Mouse (Mus musculus): Measurements from ENCODE around the gene Psmb7.

The Psmb7 gene

GRCm38 (mm10) chr2:38584514-38585378 lies 59.1 kb downstream of the Psmb7 start:
- CTCF ChIA-PET: interaction anchor here (0.6 to 1.6 kb wide), 14 partner anchors 13 to 155 kb away, joined by 3 to 9 read pairs (median 4); no protein-coding TSS in a partner anchor

GRCm38 (mm10) chr2:38583982-38584381 lies 59.9 kb downstream of the Psmb7 start:
- ChIA-PET CTCF (interaction anchor here (0.5 to 1.6 kb wide), 6 partner anchors 14 to 154 kb away, joined by 3 to 9 read pairs (median 4); no protein-coding TSS in a partner anchor), POLR2A (interaction anchor here in 3 of 4 experiments (0.5 to 2.8 kb wide), 16 partner anchors 9 to 141 kb away, joined by 3 to 11 read pairs (median 3); no protein-coding TSS in a partner anchor)

More at GRCm38 (mm10) chr2:38584514-38585378, 59.1 kb downstream of the Psmb7 start:
- POLR2A ChIA-PET: interaction anchor here in 3 of 4 experiments (0.5 to 2.8 kb wide), 25 partner anchors 10 to 209 kb away, joined by 3 to 11 read pairs (median 4); no protein-coding TSS in a partner anchor

- POLR2A ChIA-PET: interaction anchor here in 2 of 4 experiments (1.4 to 2.8 kb wide), 3 partner anchors 12 to 44 kb away, joined by 6 to 13 read pairs (median 7); no protein-coding TSS in a partner anchor
- CTCF ChIA-PET: interaction anchor here in 3 of 4 experiments (0.6 to 2.4 kb wide), 4 partner anchors 18 to 217 kb away, joined by 3 to 9 read pairs (median 6); no protein-coding TSS in a partner anchor
Observed at GRCm38 (mm10) chr2:38579528-38579927, 64.4 kb downstream of the Psmb7 start.

GRCm38 (mm10) chr2:38578602-38579521 lies 65.0 kb downstream of the Psmb7 start:
- ChIA-PET POLR2A (interaction anchor here in 3 of 4 experiments (1.0 to 2.8 kb wide), 9 partner anchors 10 to 111 kb away, joined by 3 to 13 read pairs (median 4); no protein-coding TSS in a partner anchor), CTCF (interaction anchor here in 3 of 4 experiments (0.6 to 2.4 kb wide), 10 partner anchors 11 to 419 kb away, joined by 3 to 9 read pairs (median 4); no protein-coding TSS in a partner anchor)

GRCm38 (mm10) chr2:38574697-38575096 lies 69.2 kb downstream of the Psmb7 start:
- POLR2A ChIA-PET: interaction anchor here in 3 of 4 experiments (1.0 to 1.5 kb wide), 7 partner anchors 8 to 39 kb away, joined by 3 to 8 read pairs (median 4); no protein-coding TSS in a partner anchor
- CTCF ChIA-PET: interaction anchor here in 1 of 4 experiments (0.5 kb wide), 1 partner anchor 140 kb away, joined by 3 read pairs; no protein-coding TSS in a partner anchor

GRCm38 (mm10) chr2:38571971-38572601 lies 71.8 kb downstream of the Psmb7 start:
- ChIA-PET POLR2A (interaction anchor here in 2 of 4 experiments (0.6 to 1.8 kb wide), 6 partner anchors 9 to 148 kb away, joined by 3 to 4 read pairs (median 3); no protein-coding TSS in a partner anchor), CTCF (no interaction called here)

GRCm38 (mm10) chr2:38562596-38562995 lies 81.3 kb downstream of the Psmb7 start:
- ChIA-PET POLR2A (interaction anchor here in 1 of 4 experiments (1.0 to 1.8 kb wide), 4 partner anchors 9 to 35 kb away, joined by 3 to 4 read pairs (median 4); no protein-coding TSS in a partner anchor), CTCF (no interaction called here)

- CTCF ChIA-PET: interaction anchor here in 3 of 4 experiments (0.7 to 1.3 kb wide), 4 partner anchors 23 to 130 kb away, joined by 3 to 5 read pairs (median 3); no protein-coding TSS in a partner anchor
Observed at GRCm38 (mm10) chr2:38560296-38561227, 83.3 kb downstream of the Psmb7 start.

GRCm38 (mm10) chr2:38556721-38557120 lies 87.2 kb downstream of the Psmb7 start:
- CTCF ChIA-PET: no interaction called here
- POLR2A ChIA-PET: interaction anchor here in 2 of 4 experiments (1.1 to 2.7 kb wide), 9 partner anchors 11 to 53 kb away, joined by 3 to 37 read pairs (median 6); no protein-coding TSS in a partner anchor

More at GRCm38 (mm10) chr2:38560296-38561227, 83.3 kb downstream of the Psmb7 start:
- POLR2A ChIA-PET: interaction anchor here in 3 of 4 experiments (0.6 to 2.8 kb wide), 18 partner anchors 9 to 987 kb away, joined by 3 to 22 read pairs (median 4); no protein-coding TSS in a partner anchor

GRCm38 (mm10) chr2:38555659-38556058 lies 88.2 kb downstream of the Psmb7 start:
- POLR2A ChIA-PET: interaction anchor here in 3 of 4 experiments (0.5 to 2.7 kb wide), 20 partner anchors 10 to 71 kb away, joined by 3 to 37 read pairs (median 4); partner anchors contain the start of gene Nek6 (in 1 of the 3)
- CTCF ChIA-PET: no interaction called here

GRCm38 (mm10) chr2:38554226-38554995 lies 89.5 kb downstream of the Psmb7 start:
- POLR2A ChIA-PET: interaction anchor here in 3 of 4 experiments (0.7 to 3.4 kb wide), 6 partner anchors 8 to 32 kb away, joined by 3 to 12 read pairs (median 4); no protein-coding TSS in a partner anchor
- CTCF ChIA-PET: interaction anchor here in 2 of 4 experiments (0.5 to 0.6 kb wide), 2 partner anchors 136 to 867 kb away, joined by 6 to 14 read pairs; no protein-coding TSS in a partner anchor

- CTCF ChIA-PET: no interaction called here
- POLR2A ChIA-PET: interaction anchor here in 2 of 4 experiments (0.5 to 8.5 kb wide), 7 partner anchors 10 to 137 kb away, joined by 3 to 141 read pairs (median 6); no protein-coding TSS in a partner anchor
Observed at GRCm38 (mm10) chr2:38552004-38552443, 91.9 kb downstream of the Psmb7 start.

- ChIA-PET CTCF (interaction anchor here in 2 of 4 experiments (0.7 to 1.7 kb wide), 2 partner anchors 50 to 127 kb away, joined by 3 to 4 read pairs; no protein-coding TSS in a partner anchor), POLR2A (interaction anchor here (0.6 to 8.5 kb wide), 15 partner anchors 8 to 62 kb away, joined by 3 to 141 read pairs (median 4); no protein-coding TSS in a partner anchor)
Observed at GRCm38 (mm10) chr2:38547793-38548517, 95.9 kb downstream of the Psmb7 start.

GRCm38 (mm10) chr2:38546748-38547147 lies 97.1 kb downstream of the Psmb7 start:
- CTCF ChIA-PET: interaction anchor here in 3 of 4 experiments (0.7 to 1.7 kb wide), 3 partner anchors 37 to 51 kb away, joined by 3 to 6 read pairs (median 4); no protein-coding TSS in a partner anchor
- POLR2A ChIA-PET: interaction anchor here in 3 of 4 experiments (1.0 to 8.5 kb wide), 24 partner anchors 9 to 73 kb away, joined by 3 to 141 read pairs (median 4); partner anchors contain the start of gene Nek6 (in 1 of the 3)
